ENCODE assay signal across 8 mouse cellular contexts in the genomic region with DNA sequence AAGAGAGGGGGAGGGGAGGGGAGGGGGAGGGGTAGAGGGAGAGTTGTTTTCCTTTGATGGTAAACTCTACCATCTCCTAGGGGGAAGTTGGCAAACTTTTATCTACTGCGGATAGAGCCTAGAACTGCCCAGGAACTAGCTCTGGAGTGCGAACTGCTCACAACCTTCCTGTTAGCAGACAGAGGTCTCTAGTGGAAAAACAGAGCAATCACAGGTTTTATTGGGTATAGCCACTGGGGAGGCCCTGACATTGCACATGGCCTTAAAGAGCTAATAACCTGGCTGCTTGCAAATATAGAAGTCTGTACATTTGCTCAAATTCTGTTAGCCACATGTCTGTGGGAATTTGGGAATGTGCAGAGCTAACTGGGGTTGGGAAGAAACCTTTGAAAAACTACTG.
DNase-seq lines count a peak whose midpoint lies in the region; ATAC-seq and TF ChIP-seq lines count a peak whose summit lies in the region.
"Had no signal": no experiment of that assay in that cellular context is flagged by ENCODE, and none has a peak within 500 bp of the region (broad histone marks: within the 10 kb centered on the region; RNA-seq: fewer than 3 reads in every experiment).

No protein-coding gene starts in this region.

- H3K27ac ChIP-seq in heart, embryonic 15.5 days, result no peak overlapping the region
- no peak overlapping the region for H3K27ac ChIP-seq in ES-E14 (ENCODE audit: insufficient read depth, low read depth, low read length, poor library complexity, severe bottlenecking)
- no peak overlapping the region for H3K27ac ChIP-seq in cortical plate, adult 2 months (ENCODE audit: insufficient read depth, low read length)
- no peak overlapping the region for H3K27ac ChIP-seq in limb, embryonic 14.5 days (replicated peaks; ENCODE audit: low read depth, low read length)

- TF ChIP-seq POLR2A in cortical plate, adult 2 months (IDR thresholded peaks at IDR 0.05; ENCODE audit: extremely low read depth, insufficient read depth, low read length), result no peak
- no peak for TF ChIP-seq POLR2A in limb, embryonic 14.5 days (IDR thresholded peaks at IDR 0.05; ENCODE audit: borderline replicate concordance, extremely low read depth, insufficient read depth, insufficient read length)

- 0 out of 2 replicates have a peak, but pooled peaks cover 4% of the 10 kb centered on the region for H3K4me1 ChIP-seq in heart, embryonic 15.5 days (replicated peaks)
- H3K4me1 ChIP-seq in ES-E14 (ENCODE audit: control insufficient read depth in 2 of 2, insufficient read depth in 2 of 2, low read length in 2 of 2, poor library complexity in 1 of 2), result no peaks in the 10 kb centered on the region
- H3K4me1 ChIP-seq in cortical plate, adult 2 months (ENCODE audit: control insufficient read depth, insufficient read depth, low read length), result no peaks in the 10 kb centered on the region
- H3K4me1 ChIP-seq in limb, embryonic 14.5 days (ENCODE audit: control insufficient read depth, insufficient read depth, low read length), result peaks cover 5% of the 10 kb centered on the region; the same call in 1 of the 2 replicates

- H3K4me2 ChIP-seq in heart, embryonic 15.5 days, result no peak overlapping the region
- H3K4me2 ChIP-seq in limb, embryonic 14.5 days (replicated peaks; ENCODE audit: low read depth, low read length, severe bottlenecking), result no peak overlapping the region

- intact Hi-C loops in heart, postnatal 36 days (cut with DNase I), result loop anchor here (1.0 to 10.0 kb wide), 3 partner anchors 101 to 474 kb away; no protein-coding TSS in a partner anchor
- intact Hi-C loops in left cerebral cortex, postnatal 36 days (cut with DNase I), result loop anchor here (5.0 kb wide), 1 partner anchor 474 kb away; no protein-coding TSS in a partner anchor

- peak; percentile 53 for ATAC-seq in heart, embryonic 15.5 days (replicated peaks; ENCODE audit: insufficient number of reproducible peaks, insufficient read depth, low FRiP score, low read depth)
- ATAC-seq in limb, embryonic 14.5 days (ENCODE audit: low FRiP score, low read depth), result peak; percentile 68; the same call in 1 of the 2 replicates
- ATAC-seq in cerebellum, adult (ENCODE audit: insufficient number of reproducible peaks, low FRiP score, low TSS enrichment), result no peak

- no peaks in the 10 kb centered on the region for H3K9me3 ChIP-seq in heart, embryonic 15.5 days (replicated peaks)
- H3K9me3 ChIP-seq in ES-E14 (ENCODE audit: control insufficient read depth, insufficient read depth, low read depth, low read length), result no peaks in the 10 kb centered on the region
- no peaks in the 10 kb centered on the region for H3K9me3 ChIP-seq in limb, embryonic 14.5 days (ENCODE audit: control insufficient read depth, low read length)

- H3K36me3 ChIP-seq in heart, embryonic 15.5 days, result no peaks in the 10 kb centered on the region
- no peaks in the 10 kb centered on the region for H3K36me3 ChIP-seq in ES-E14 (ENCODE audit: control insufficient read depth, insufficient read depth, low read length, poor library complexity, severe bottlenecking)
- no peaks in the 10 kb centered on the region for H3K36me3 ChIP-seq in limb, embryonic 14.5 days (ENCODE audit: control insufficient read depth, insufficient read depth, low read length)

- no peak overlapping the region for H3K4me3 ChIP-seq in heart, embryonic 15.5 days
- no peak overlapping the region for H3K4me3 ChIP-seq in ES-E14 (ENCODE audit: insufficient read depth in 1 of 2, low read depth in 1 of 2, low read length in 2 of 2, poor library complexity in 1 of 2, severe bottlenecking in 1 of 2)
- H3K4me3 ChIP-seq in cortical plate, adult 2 months (ENCODE audit: insufficient read depth, low read length), result no peak overlapping the region
- no peak overlapping the region for H3K4me3 ChIP-seq in limb, embryonic 14.5 days (replicated peaks; ENCODE audit: low read length)

- peak; percentile 43; the same call in 1 of the 2 replicates for TF ChIP-seq CTCF in cortical plate, adult 2 months (IDR thresholded peaks at IDR 0.05; ENCODE audit: extremely low read depth, insufficient read depth, low read length)

- no peak for DNase-seq in heart, postnatal 36 days
- no peak for DNase-seq in ES-E14 (ENCODE audit: low read depth, low spot score)
- peak; percentile 60 for DNase-seq in limb, embryonic 14.5 days (ENCODE audit: low spot score)
- no peak for DNase-seq in left cerebral cortex, postnatal 36 days (ENCODE audit: low spot score in 2 of 2)
- DNase-seq: cerebellum, adult 8-10 months had no signal

- no peak overlapping the region for H3K9ac ChIP-seq in heart, embryonic 15.5 days
- H3K9ac ChIP-seq in ES-E14 (ENCODE audit: insufficient read depth, low read depth, low read length, poor library complexity, severe bottlenecking), result no peak overlapping the region
- no peak overlapping the region for H3K9ac ChIP-seq in limb, embryonic 14.5 days (ENCODE audit: low read depth, low read length, severe bottlenecking)

- 33% methylated on average over 2 of the region's 2 CpGs for WGBS in heart, embryonic 15.5 days
- 12% methylated on average over 2 of the region's 2 CpGs for WGBS in limb, embryonic 14.5 days

- no peaks in the 10 kb centered on the region for H3K27me3 ChIP-seq in heart, embryonic 15.5 days
- H3K27me3 ChIP-seq in limb, embryonic 14.5 days (ENCODE audit: control insufficient read depth, insufficient read depth, low read length), result no peaks in the 10 kb centered on the region

- in situ Hi-C loops in ES-E14 (cut with MboI; ENCODE audit: low sequenced_read_pairs in 2 of 2, unreplicated experiment in 2 of 2), result no loop called here

TF ChIP-seq in ES-E14, 5 proteins besides CTCF, POLR2A, EP300 and RAD21:
- TF ChIP-seq ZC3H11A (IDR thresholded peaks at IDR 0.05; ENCODE audit: borderline replicate concordance, low read depth, low read length) (peak; percentile 10; the same call in 1 of the 2 replicates), MAFK (IDR thresholded peaks at IDR 0.05; ENCODE audit: insufficient read depth, low read depth, low read length) (no peak)
